Mouse (Mus musculus) C2C12 (cell line): ENCODE results near the gene Ahnak2. TPM values are rescaled to one million over a fixed set of nuclear protein-coding genes. Genes with fewer than 3 reads are reported as not detected.
A peak's percentile ranks its signal among the peaks of the same experiment; 100 is the strongest.

Source experiments
- H3K27me3 ChIP-seq: one replicate; pipeline ENCODE4 v1.6.1; 2011; ENCODE audit not compliant: control insufficient read depth, insufficient read depth, insufficient read length
- H3K36me3 ChIP-seq: one replicate; pipeline ENCODE4 v1.6.1; 2011; ENCODE audit not compliant: control insufficient read depth, insufficient read depth
- H3K4me3 ChIP-seq: one replicate; pipeline ENCODE4 v1.5.1; 2011; ENCODE audit warnings: mild to moderate bottlenecking, control low read depth; ENCODE audit not compliant: poor library complexity, insufficient read depth, severe bottlenecking
- H3K79me2 ChIP-seq: one replicate; pipeline ENCODE4 v1.6.1; 2011; ENCODE audit not compliant: control insufficient read depth, insufficient read depth
- H3K79me3 ChIP-seq: one replicate; pipeline ENCODE4 v1.6.1; 2011; ENCODE audit warnings: low read depth, control low read depth
- H3ac ChIP-seq: one replicate; pipeline ENCODE3; 2011; ENCODE audit warnings: low read depth; ENCODE audit not compliant: control insufficient read depth, insufficient read length
- CEBPB ChIP-seq: IDR thresholded peaks from one replicate; pipeline ENCODE4 v1.6.1; 2011; ENCODE audit warnings: low read depth, mild to moderate bottlenecking, control low read depth, moderate library complexity
- CTCF ChIP-seq: IDR thresholded peaks from one replicate; pipeline ENCODE4 v1.5.1; 2011; ENCODE audit not compliant: control insufficient read depth, insufficient read depth, insufficient read length
- FOSL1 ChIP-seq: IDR thresholded peaks from one replicate; pipeline ENCODE4 v1.8.0; 2011; ENCODE audit warnings: mild to moderate bottlenecking, low read length; ENCODE audit not compliant: poor library complexity, insufficient read depth, severe bottlenecking
- MAX ChIP-seq: IDR thresholded peaks from one replicate; pipeline ENCODE4 v1.6.1; 2011; ENCODE audit warnings: mild to moderate bottlenecking, control low read depth
- MYOD1 ChIP-seq: IDR thresholded peaks from one replicate; pipeline ENCODE4 v1.6.1; 2011; ENCODE audit warnings: low read depth; ENCODE audit not compliant: control insufficient read depth, insufficient read length
- MYOG ChIP-seq: IDR thresholded peaks from one replicate; pipeline ENCODE4 v1.6.1; 2011; ENCODE audit not compliant: control insufficient read depth, insufficient read length; ENCODE audit errors: extremely low read depth
- USF1 ChIP-seq: IDR thresholded peaks from one replicate; pipeline ENCODE4 v1.6.1; 2011; ENCODE audit warnings: low read depth, mild to moderate bottlenecking, control low read depth, moderate library complexity
- polyA plus RNA-seq: library from polyadenylated mRNA; unstranded; fragments of >200 nt; fragmentation: generic; extraction: Trizol; gene quantifications from one replicate; pipeline ENCODE4 v1.2.1, GENCODE M21; 2012; ENCODE audit warnings: missing spikeins

Gene Ahnak2
- polyA plus RNA-seq, 1 experiment, result 15.8 TPM

GRCm38 (mm10) chr12:112745716-112746115, 56.7 kb downstream of the Ahnak2 start:
- no peak for TF ChIP-seq MYOD1
- TF ChIP-seq CTCF, result no peak
- TF ChIP-seq FOSL1, result no peak
- TF ChIP-seq MYOG, result no peak
- TF ChIP-seq MAX, result no peak
- no peak for TF ChIP-seq USF1
- no peak for TF ChIP-seq CEBPB
- Histone ChIP-seq H3K4me3 (no peak overlapping the region), H3K27me3 (no peaks in the 10 kb centered on the region), H3K79me2 (no peaks in the 10 kb centered on the region), H3ac (no peak overlapping the region), H3K36me3 (peaks cover 22% of the 10 kb centered on the region), H3K79me3 (no peaks in the 10 kb centered on the region)

DNA sequence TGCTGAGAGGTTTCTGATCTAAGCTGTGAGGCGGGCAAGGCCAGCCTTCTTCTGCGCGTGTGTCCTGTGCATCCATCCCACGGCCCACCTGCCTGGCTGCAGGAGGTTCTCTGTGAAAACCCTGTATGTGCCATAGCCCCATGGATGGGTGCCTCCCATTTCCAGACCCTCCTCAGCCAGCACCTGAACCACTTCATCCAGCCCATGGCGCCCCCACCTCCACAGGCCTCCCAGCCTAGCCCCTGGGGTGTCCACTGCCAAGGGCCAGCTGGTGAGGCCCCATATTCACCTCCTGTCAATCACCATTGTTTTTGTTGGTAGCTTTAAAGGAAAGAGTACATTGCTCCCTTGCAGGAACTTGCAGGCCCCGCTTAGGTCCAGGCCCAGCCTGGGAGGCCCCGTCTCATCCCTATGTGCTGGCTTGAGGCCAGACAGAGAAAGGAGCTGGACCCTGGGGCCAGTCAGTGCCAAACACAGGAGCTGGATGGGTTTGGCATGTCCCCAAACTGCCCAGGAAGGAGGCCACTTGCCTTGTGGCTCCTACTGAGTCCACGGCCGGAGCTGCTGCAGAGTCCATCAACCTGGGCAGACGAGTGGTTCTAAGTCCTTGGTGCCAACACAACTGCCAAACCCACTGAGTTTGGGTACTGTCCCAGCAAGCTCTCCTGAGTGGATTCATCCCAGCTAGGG, 57.4 kb downstream of the Ahnak2 start:
- Histone ChIP-seq H3K27me3 (no peaks in the 10 kb centered on the region), H3K79me2 (no peaks in the 10 kb centered on the region), H3K79me3 (no peaks in the 10 kb centered on the region), H3K36me3 (peaks cover 25% of the 10 kb centered on the region), H3ac (no peak overlapping the region), H3K4me3 (no peak overlapping the region)
- TF ChIP-seq CEBPB (no peak), USF1 (no peak), MAX (no peak), CTCF (no peak), MYOD1 (no peak), MYOG (no peak), FOSL1 (no peak)

DNA sequence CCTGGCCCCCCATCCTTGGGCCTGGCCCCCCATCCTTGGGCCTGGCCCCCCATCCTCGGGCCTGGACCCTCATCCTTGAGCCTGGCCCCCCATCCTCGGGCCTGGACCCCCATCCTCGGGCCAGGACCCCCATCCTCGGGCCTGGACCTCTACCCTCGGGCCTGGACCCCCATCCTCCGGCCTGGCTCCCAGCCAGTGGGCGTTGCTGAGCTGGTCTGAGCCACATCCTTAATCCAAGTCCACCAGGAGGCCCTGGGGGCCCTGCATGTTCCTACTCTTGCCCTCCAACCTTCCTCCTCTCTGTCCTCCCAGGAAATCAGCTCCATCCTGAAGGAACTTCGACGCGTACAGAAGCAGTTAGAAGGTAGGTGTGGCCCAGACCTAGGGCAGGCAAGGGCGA, 58.2 kb downstream of the Ahnak2 start:
- no peak overlapping the region for H3K4me3 ChIP-seq
- no peaks in the 10 kb centered on the region for H3K79me2 ChIP-seq
- TF ChIP-seq MYOD1 (no peak), CEBPB (no peak), CTCF (no peak), USF1 (no peak), MAX (no peak), MYOG (no peak), FOSL1 (no peak)
- no peaks in the 10 kb centered on the region for H3K79me3 ChIP-seq
- no peaks in the 10 kb centered on the region for H3K27me3 ChIP-seq
- peaks cover 25% of the 10 kb centered on the region for H3K36me3 ChIP-seq
- no peak overlapping the region for H3ac ChIP-seq

- no peaks in the 10 kb centered on the region for H3K27me3 ChIP-seq
- no peak overlapping the region for H3K4me3 ChIP-seq
- peaks cover 25% of the 10 kb centered on the region for H3K36me3 ChIP-seq
- TF ChIP-seq MAX, result no peak
- TF ChIP-seq CTCF, result peak; percentile 84
- no peaks in the 10 kb centered on the region for H3K79me2 ChIP-seq
- peak overlapping the region; percentile 19 for H3ac ChIP-seq
- no peaks in the 10 kb centered on the region for H3K79me3 ChIP-seq
These were observed 59.1 kb downstream of the Ahnak2 start for GRCm38 (mm10) chr12:112743168-112743975.

DNA sequence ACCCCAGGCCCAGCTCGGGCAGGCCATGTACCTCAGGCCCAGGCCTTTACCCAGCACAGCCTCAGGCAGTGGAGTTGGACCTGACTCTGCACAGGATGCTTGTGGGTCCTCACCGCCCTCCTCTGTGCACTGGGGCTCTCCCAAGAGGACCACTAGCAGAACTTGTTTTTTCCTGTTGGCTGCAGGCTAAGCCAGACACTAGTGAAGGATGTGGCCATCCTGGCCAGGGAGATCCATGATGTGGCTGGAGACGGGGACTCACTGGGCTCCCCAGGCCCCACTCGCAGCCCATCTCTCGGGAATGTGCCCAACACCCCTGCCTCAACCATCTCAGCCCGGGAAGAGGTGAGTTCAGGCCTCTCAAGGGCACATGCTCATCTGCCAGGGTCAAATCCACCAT, 59.7 kb downstream of the Ahnak2 start:
- H3K36me3 ChIP-seq, result peaks cover 25% of the 10 kb centered on the region
- TF ChIP-seq CEBPB, result no peak
- TF ChIP-seq MYOG, result no peak
- no peak for TF ChIP-seq FOSL1
- TF ChIP-seq CTCF, result no peak
- no peak for TF ChIP-seq MYOD1
- TF ChIP-seq USF1, result no peak
- TF ChIP-seq MAX, result no peak
- no peaks in the 10 kb centered on the region for H3K79me3 ChIP-seq
- no peak overlapping the region for H3ac ChIP-seq
- H3K4me3 ChIP-seq, result no peak overlapping the region
- no peaks in the 10 kb centered on the region for H3K27me3 ChIP-seq
- no peaks in the 10 kb centered on the region for H3K79me2 ChIP-seq
